9 mouse cellular contexts compared by ENCODE assay signal in genomic region chr5:116744389-116744788, GRCm38 (mm10).
A peak's percentile ranks its signal among the peaks of the same experiment; 100 is the strongest.
DNase-seq lines count a peak whose midpoint lies in the region; ATAC-seq and TF ChIP-seq lines count a peak whose summit lies in the region.
"Had no signal": no experiment of that assay in that cellular context is flagged by ENCODE, and none has a peak within 500 bp of the region (broad histone marks: within the 10 kb centered on the region; RNA-seq: fewer than 3 reads in every experiment).

No protein-coding gene starts in this region.

- no peaks in the 10 kb centered on the region for H3K4me1 ChIP-seq in forebrain, embryonic 11.5 days (replicated peaks; ENCODE audit: control insufficient read depth, insufficient read depth, low read length)
- H3K4me1 ChIP-seq: heart, embryonic 15.5 days had no signal

- H3K36me3 ChIP-seq in forebrain, embryonic 11.5 days (ENCODE audit: control insufficient read depth, insufficient read depth, low read length): no peaks in the 10 kb centered on the region
- H3K36me3 ChIP-seq: heart, embryonic 15.5 days had no signal

- DNase-seq in cerebellum, adult 18-20 months: peak; percentile 2 to 3
- DNase-seq in cerebellum, adult 9-11 months: no peak
- no peak for DNase-seq in layer of hippocampus, adult 2 months (ENCODE audit: low spot score in 2 of 2)
- DNase-seq in layer of hippocampus, adult 18-20 months (ENCODE audit: low spot score in 2 of 2): no peak
- peak; percentile 72 for DNase-seq in embryo, embryonic 10.5 days (ENCODE audit: low spot score)
- peak; percentile 1 for DNase-seq in ovary, postnatal 10 days (ENCODE audit: low spot score)
- DNase-seq in layer of hippocampus, postnatal 36 days: no peak
- DNase-seq in forebrain, embryonic 11.5 days (ENCODE audit: low spot score): no peak

- peak; percentile 65 for TF ChIP-seq CTCF in layer of hippocampus, adult 2 months (conservative IDR thresholded peaks at IDR 0.05)

- no peaks in the 10 kb centered on the region for H3K9me3 ChIP-seq in forebrain, embryonic 11.5 days (ENCODE audit: control insufficient read depth, low read length)
- H3K9me3 ChIP-seq: heart, embryonic 15.5 days had no signal

- no peaks in the 10 kb centered on the region for H3K27me3 ChIP-seq in forebrain, embryonic 11.5 days (ENCODE audit: control insufficient read depth, insufficient read depth, low read length)
- H3K27me3 ChIP-seq: heart, embryonic 15.5 days had no signal

- ATAC-seq in forebrain, embryonic 11.5 days (replicated peaks; ENCODE audit: low FRiP score): no peak

- 69% methylated on average over 10 of the region's 10 CpGs for WGBS in forebrain, embryonic 11.5 days

- no peak overlapping the region for H3K9ac ChIP-seq in forebrain, embryonic 11.5 days (ENCODE audit: low read length)
- H3K9ac ChIP-seq: heart, embryonic 15.5 days had no signal

- no peak overlapping the region for H3K4me3 ChIP-seq in layer of hippocampus, adult 2 months
- no peak overlapping the region for H3K4me3 ChIP-seq in forebrain, embryonic 11.5 days (ENCODE audit: low read depth, low read length)
- H3K4me3 ChIP-seq: heart, embryonic 15.5 days had no signal

- H3K27ac ChIP-seq in layer of hippocampus, adult 2 months: no peak overlapping the region
- no peak overlapping the region for H3K27ac ChIP-seq in forebrain, embryonic 11.5 days (ENCODE audit: low read depth, low read length)
- H3K27ac ChIP-seq: heart, embryonic 15.5 days had no signal

- no peak overlapping the region for H3K4me2 ChIP-seq in forebrain, embryonic 11.5 days (ENCODE audit: low read depth, low read length, severe bottlenecking)
- H3K4me2 ChIP-seq: heart, embryonic 15.5 days had no signal

Comparison
In these comparisons a context has a peak if more than half of its experiments do, and no peak if none do; other contexts are left out.
1. DNase-seq: peak in cerebellum, adult 18-20 months (2 of 2), embryo, embryonic 10.5 days (single experiment) and ovary, postnatal 10 days (single experiment); none in cerebellum, adult 9-11 months (single experiment), layer of hippocampus, adult 2 months (0 of 2), layer of hippocampus, adult 18-20 months (0 of 2), layer of hippocampus, postnatal 36 days (0 of 2) and forebrain, embryonic 11.5 days (single experiment).